Comparison of ENCODE assay signal across 8 mouse cellular contexts in the genomic region with DNA sequence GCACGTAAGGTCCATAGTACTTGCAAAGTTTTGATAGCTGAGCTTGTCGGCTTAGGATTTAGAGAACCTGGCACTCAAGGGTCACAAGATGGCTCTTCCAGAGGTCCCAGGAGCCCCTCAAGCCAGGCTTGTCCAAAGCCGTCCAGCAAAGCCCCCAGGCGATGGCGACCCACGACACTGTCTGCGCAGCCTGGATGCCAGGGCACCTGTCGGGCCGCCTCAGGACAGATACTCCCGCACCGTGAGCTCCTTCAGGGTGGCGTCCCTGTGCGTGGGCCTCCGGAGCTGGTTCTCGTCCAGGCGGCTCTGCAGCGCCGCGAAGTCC. TPM values are rescaled to one million over a fixed set of nuclear protein-coding genes. Genes with fewer than 3 reads are reported as not detected.
DNase-seq lines count a peak whose midpoint lies in the region; ATAC-seq and TF ChIP-seq lines count a peak whose summit lies in the region.

No protein-coding gene starts in this region.

- TF ChIP-seq CTCF in heart, postnatal 0 days (IDR thresholded peaks at IDR 0.05; ENCODE audit: low read depth): no peak

- 20% methylated on average over 19 of the region's 19 CpGs for WGBS in heart, postnatal 0 days
- WGBS in embryonic facial prominence, embryonic 11.5 days: 12% methylated on average over 19 of the region's 19 CpGs
- 15% methylated on average over 19 of the region's 19 CpGs for WGBS in hindbrain, embryonic 15.5 days
- WGBS in midbrain, embryonic 15.5 days: 14% methylated on average over 19 of the region's 19 CpGs

- H3K9ac ChIP-seq in heart, postnatal 0 days (replicated peaks; ENCODE audit: low read depth, low read length): 0 out of 2 replicates have a peak overlapping the region, but pooled peaks have one; percentile 46
- peak overlapping the region; percentile 71 for H3K9ac ChIP-seq in embryonic facial prominence, embryonic 11.5 days (replicated peaks; ENCODE audit: low read length)
- peak overlapping the region; percentile 75 for H3K9ac ChIP-seq in hindbrain, embryonic 15.5 days
- H3K9ac ChIP-seq in midbrain, embryonic 15.5 days: peak overlapping the region; percentile 29; the same call in 1 of the 2 replicates

- peak overlapping the region; percentile 70 for H3K4me2 ChIP-seq in heart, postnatal 0 days (ENCODE audit: low read depth, low read length)
- peak overlapping the region; percentile 96 for H3K4me2 ChIP-seq in embryonic facial prominence, embryonic 11.5 days (ENCODE audit: low read depth, low read length)
- H3K4me2 ChIP-seq in hindbrain, embryonic 15.5 days: peak overlapping the region; percentile 95
- peak overlapping the region; percentile 87 for H3K4me2 ChIP-seq in midbrain, embryonic 15.5 days

- H3K9me3 ChIP-seq in heart, postnatal 0 days (replicated peaks; ENCODE audit: control insufficient read depth, low read length): no peaks in the 10 kb centered on the region
- H3K9me3 ChIP-seq in embryonic facial prominence, embryonic 11.5 days (replicated peaks; ENCODE audit: control insufficient read depth, low read length): no peaks in the 10 kb centered on the region
- no peaks in the 10 kb centered on the region for H3K9me3 ChIP-seq in hindbrain, embryonic 15.5 days
- H3K9me3 ChIP-seq in midbrain, embryonic 15.5 days: no peaks in the 10 kb centered on the region

- intact Hi-C loops in left cerebral cortex, postnatal 36 days (cut with DNase I): loop anchor here (1.0 to 5.0 kb wide), 2 partner anchors 70 to 175 kb away; a partner anchor contains a TSS

- peaks cover 7% of the 10 kb centered on the region; the same call in 1 of the 2 replicates for H3K4me1 ChIP-seq in heart, postnatal 0 days (ENCODE audit: control insufficient read depth, insufficient read depth)
- no peaks in the 10 kb centered on the region; the same call in 1 of the 2 replicates for H3K4me1 ChIP-seq in embryonic facial prominence, embryonic 11.5 days (ENCODE audit: control insufficient read depth, insufficient read depth, low read length)
- H3K4me1 ChIP-seq in hindbrain, embryonic 15.5 days (replicated peaks): peaks cover 18% of the 10 kb centered on the region
- peaks cover 14% of the 10 kb centered on the region for H3K4me1 ChIP-seq in midbrain, embryonic 15.5 days

- ATAC-seq in heart, postnatal 0 days (ENCODE audit: insufficient read depth, low read depth): no peak
- peak; percentile 42 for ATAC-seq in embryonic facial prominence, embryonic 11.5 days (replicated peaks; ENCODE audit: insufficient number of reproducible peaks, low FRiP score, low TSS enrichment, low read depth)
- no peak; the same call in 1 of the 2 replicates for ATAC-seq in hindbrain, embryonic 15.5 days (ENCODE audit: low FRiP score, low read depth)
- ATAC-seq in midbrain, embryonic 15.5 days (replicated peaks): no peak

- no peak overlapping the region for H3K27ac ChIP-seq in heart, postnatal 0 days (ENCODE audit: low read depth)
- H3K27ac ChIP-seq in embryonic facial prominence, embryonic 11.5 days (replicated peaks; ENCODE audit: low read depth, low read length): no peak overlapping the region
- H3K27ac ChIP-seq in hindbrain, embryonic 15.5 days (replicated peaks): peak overlapping the region; percentile 90
- H3K27ac ChIP-seq in midbrain, embryonic 15.5 days: peak overlapping the region; percentile 84

- H3K36me3 ChIP-seq in heart, postnatal 0 days (replicated peaks; ENCODE audit: control insufficient read depth, insufficient read depth, low read length): no peaks in the 10 kb centered on the region
- no peaks in the 10 kb centered on the region for H3K36me3 ChIP-seq in embryonic facial prominence, embryonic 11.5 days (replicated peaks; ENCODE audit: control insufficient read depth, insufficient read depth, low read depth, low read length)
- H3K36me3 ChIP-seq in hindbrain, embryonic 15.5 days: no peaks in the 10 kb centered on the region
- H3K36me3 ChIP-seq in midbrain, embryonic 15.5 days (replicated peaks): no peaks in the 10 kb centered on the region

- peak overlapping the region; percentile 48 for H3K4me3 ChIP-seq in heart, postnatal 0 days (ENCODE audit: low read depth, low read length)
- peak overlapping the region; percentile 55 for H3K4me3 ChIP-seq in embryonic facial prominence, embryonic 11.5 days (ENCODE audit: low read depth, low read length)
- peak overlapping the region; percentile 58 for H3K4me3 ChIP-seq in hindbrain, embryonic 15.5 days
- peak overlapping the region; percentile 50 for H3K4me3 ChIP-seq in midbrain, embryonic 15.5 days

- peaks cover 28% of the 10 kb centered on the region for H3K27me3 ChIP-seq in heart, postnatal 0 days (ENCODE audit: control insufficient read depth, insufficient read depth, low read length)
- peaks cover 4% of the 10 kb centered on the region for H3K27me3 ChIP-seq in embryonic facial prominence, embryonic 11.5 days (ENCODE audit: control insufficient read depth, insufficient read depth, low read length)
- H3K27me3 ChIP-seq in hindbrain, embryonic 15.5 days: peaks cover 14% of the 10 kb centered on the region
- H3K27me3 ChIP-seq in midbrain, embryonic 15.5 days (replicated peaks): peaks cover 15% of the 10 kb centered on the region; the same call in 1 of the 2 replicates

- DNase-seq in heart, postnatal 0 days (ENCODE audit: low spot score): no peak
- no peak for DNase-seq in heart, postnatal 4 days
- no peak for DNase-seq in embryonic facial prominence, embryonic 11.5 days (ENCODE audit: low spot score)
- DNase-seq in testis, postnatal 10 days (ENCODE audit: low spot score): no peak
- DNase-seq in left cerebral cortex, postnatal 36 days (ENCODE audit: low spot score in 2 of 2): no peak
- no peak for DNase-seq in right cerebral cortex, postnatal 14 days

- no peak for TF ChIP-seq EP300 in heart, postnatal 0 days (IDR thresholded peaks at IDR 0.05; ENCODE audit: low read depth)

RNA-seq across cellular contexts. Expression of a gene that starts 9.0 kb away (rescaled TPM):
- 1.7 and 7.3 TPM in 2 replicates for total RNA-seq in heart, postnatal 0 days (2014; rRNA removed; ENCODE audit: low replicate concordance)
- polyA plus RNA-seq in heart, postnatal 0 days (2015; fragmentation: Nextera tagmentation; extraction: Ambion mirVana): 1.7 and 2.0 TPM in 2 replicates
- 1 to 10 TPM; 1.2 to 2.1 TPM for total RNA-seq in heart, postnatal 4 days (2021)
- polyA plus RNA-seq in embryonic facial prominence, embryonic 11.5 days (2014; fragmentation: Nextera tagmentation; extraction: Ambion mirVana): 1.0 and 1.5 TPM in 2 replicates
- polyA plus RNA-seq in hindbrain, embryonic 15.5 days (2015; fragmentation: Nextera tagmentation; extraction: Ambion mirVana): 1.6 TPM in 2 replicates
- polyA plus RNA-seq in midbrain, embryonic 15.5 days (2015; fragmentation: Nextera tagmentation; extraction: Ambion mirVana): 1.1 and 1.8 TPM in 2 replicates
- total RNA-seq in left cerebral cortex, postnatal 36 days (2021): 1 to 10 TPM; 1.6 to 1.7 TPM

RNA-seq across cellular contexts. Expression of a gene that starts 20.2 kb away (rescaled TPM):
- total RNA-seq in heart, postnatal 0 days (2014; rRNA removed; ENCODE audit: low replicate concordance): 0.54 TPM in 1 of 2 replicates, not detected in the other
- 0.10 and 0.14 TPM in 2 replicates for polyA plus RNA-seq in heart, postnatal 0 days (2015; fragmentation: Nextera tagmentation; extraction: Ambion mirVana)
- total RNA-seq in heart, postnatal 4 days (2021): 1 to 10 TPM in 1 of 2 experiments, under 1 TPM in 1; 0.79 to 1.1 TPM
- polyA plus RNA-seq in embryonic facial prominence, embryonic 11.5 days (2014; fragmentation: Nextera tagmentation; extraction: Ambion mirVana): 0.17 and 0.18 TPM in 2 replicates
- polyA plus RNA-seq in hindbrain, embryonic 15.5 days (2015; fragmentation: Nextera tagmentation; extraction: Ambion mirVana): 0.10 TPM in 1 of 2 replicates, not detected in the other
- 0.15 and 0.18 TPM in 2 replicates for polyA plus RNA-seq in midbrain, embryonic 15.5 days (2015; fragmentation: Nextera tagmentation; extraction: Ambion mirVana)
- under 1 TPM; 0.27 to 0.45 TPM for total RNA-seq in left cerebral cortex, postnatal 36 days (2021)

Comparison
In these comparisons a context has a peak if more than half of its experiments do, and no peak if none do; other contexts are left out.
1. H3K27ac ChIP-seq: peak in hindbrain, embryonic 15.5 days (single experiment) and midbrain, embryonic 15.5 days (single experiment); none in heart, postnatal 0 days (single experiment) and embryonic facial prominence, embryonic 11.5 days (single experiment).
2. Peak in every context shown above with its lines, with median percentiles within 50 percentile points of each other: H3K4me2 ChIP-seq, H3K4me3 ChIP-seq and H3K9ac ChIP-seq.